ENCODE assay signal across 8 mouse cellular contexts in the genomic region with DNA sequence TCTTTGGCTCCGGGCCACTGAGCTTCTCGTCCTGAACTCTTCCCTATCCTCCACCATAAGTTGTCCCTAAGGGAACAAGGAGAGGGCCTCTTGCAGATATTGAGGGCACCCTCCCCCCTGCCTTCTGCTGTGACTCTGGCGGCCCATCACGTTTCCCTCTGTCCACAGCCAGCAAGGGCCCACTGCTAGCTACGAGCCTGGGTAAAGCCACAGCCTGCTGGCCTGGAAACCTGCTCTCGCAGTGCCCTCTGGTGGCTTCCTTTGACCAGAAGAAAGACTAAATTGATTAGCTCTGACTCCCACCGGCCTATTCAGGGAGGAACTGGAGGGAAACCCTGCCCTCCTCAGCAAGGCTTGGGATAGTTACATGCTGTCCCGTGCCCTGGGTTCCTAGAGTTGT. TPM values are rescaled to one million over a fixed set of nuclear protein-coding genes. Genes with fewer than 3 reads are reported as not detected.
DNase-seq lines count a peak whose midpoint lies in the region; ATAC-seq and TF ChIP-seq lines count a peak whose summit lies in the region.

No protein-coding gene starts in this region.

- no peaks in the 10 kb centered on the region for H3K9me3 ChIP-seq in intestine, postnatal 0 days (ENCODE audit: control insufficient read depth)
- H3K9me3 ChIP-seq in limb, embryonic 10.5 days (replicated peaks): no peaks in the 10 kb centered on the region
- no peaks in the 10 kb centered on the region for H3K9me3 ChIP-seq in midbrain, embryonic 16.5 days (replicated peaks; ENCODE audit: control insufficient read depth, low read length, poor library complexity, severe bottlenecking)

- H3K36me3 ChIP-seq in testis, adult 2 months (ENCODE audit: control insufficient read depth, insufficient read depth, low read length): no peaks in the 10 kb centered on the region
- no peaks in the 10 kb centered on the region for H3K36me3 ChIP-seq in intestine, postnatal 0 days (ENCODE audit: control insufficient read depth, insufficient read depth)
- H3K36me3 ChIP-seq in limb, embryonic 10.5 days: no peaks in the 10 kb centered on the region
- H3K36me3 ChIP-seq in midbrain, embryonic 16.5 days (ENCODE audit: control insufficient read depth, insufficient read depth, low read length): no peaks in the 10 kb centered on the region

- no peak overlapping the region for H3K4me3 ChIP-seq in testis, adult 2 months (ENCODE audit: control insufficient read depth, low read depth, low read length)
- no peak overlapping the region for H3K4me3 ChIP-seq in intestine, postnatal 0 days (ENCODE audit: low read depth, low read length)
- no peak overlapping the region for H3K4me3 ChIP-seq in limb, embryonic 10.5 days
- H3K4me3 ChIP-seq in midbrain, embryonic 16.5 days (ENCODE audit: low read depth, low read length): no peak overlapping the region

- no peak overlapping the region for H3K9ac ChIP-seq in intestine, postnatal 0 days (ENCODE audit: low read depth, low read length)
- no peak overlapping the region for H3K9ac ChIP-seq in midbrain, embryonic 16.5 days (ENCODE audit: low read depth, low read length)

- peak; percentile 41; the same call in 1 of the 2 replicates for TF ChIP-seq CTCF in testis, adult 2 months (IDR thresholded peaks at IDR 0.05; ENCODE audit: control insufficient read depth, insufficient read depth, insufficient replicate concordance, low read depth, low read length)
- peak; percentile 84 for TF ChIP-seq CTCF in intestine, postnatal 0 days (IDR thresholded peaks at IDR 0.05; ENCODE audit: low read depth)

- no peak overlapping the region for H3K27ac ChIP-seq in testis, adult 2 months (ENCODE audit: control insufficient read depth, insufficient read depth, low read depth, low read length)
- H3K27ac ChIP-seq in intestine, postnatal 0 days (ENCODE audit: low read depth, low read length): no peak overlapping the region
- no peak overlapping the region for H3K27ac ChIP-seq in limb, embryonic 10.5 days
- H3K27ac ChIP-seq in midbrain, embryonic 16.5 days (ENCODE audit: low read length): no peak overlapping the region

- ATAC-seq in intestine, postnatal 0 days: no peak
- ATAC-seq in midbrain, embryonic 16.5 days: peak; percentile 48; the same call in 1 of the 2 replicates

- WGBS in intestine, postnatal 0 days: 22% methylated on average over 8 of the region's 8 CpGs
- WGBS in limb, embryonic 10.5 days: 27% methylated on average over 8 of the region's 8 CpGs
- 27% methylated on average over 8 of the region's 8 CpGs for WGBS in midbrain, embryonic 16.5 days

- intact Hi-C loops in gastrocnemius, postnatal 14 days (cut with DNase I; ENCODE audit: low total_unique reads): no loop called here

- TF ChIP-seq POLR2A in testis, adult 2 months (IDR thresholded peaks at IDR 0.05; ENCODE audit: control insufficient read depth, low read depth, low read length): no peak

- no peak overlapping the region for H3K4me2 ChIP-seq in intestine, postnatal 0 days (replicated peaks; ENCODE audit: low read depth)
- no peak overlapping the region for H3K4me2 ChIP-seq in midbrain, embryonic 16.5 days (ENCODE audit: low read length)

- H3K27me3 ChIP-seq in testis, adult 2 months (ENCODE audit: control insufficient read depth, insufficient read depth, low read length): no peaks in the 10 kb centered on the region
- no peaks in the 10 kb centered on the region for H3K27me3 ChIP-seq in intestine, postnatal 0 days (replicated peaks; ENCODE audit: control insufficient read depth, insufficient read depth, low read length)
- H3K27me3 ChIP-seq in limb, embryonic 10.5 days (ENCODE audit: low read depth, poor library complexity, severe bottlenecking): peaks cover 7% of the 10 kb centered on the region; the same call in 1 of the 2 replicates
- H3K27me3 ChIP-seq in midbrain, embryonic 16.5 days (ENCODE audit: control insufficient read depth, insufficient read depth, low read depth, low read length): no peaks in the 10 kb centered on the region

- DNase-seq in testis, postnatal 14 days (ENCODE audit: low spot score): no peak
- DNase-seq in cerebellum, postnatal 14 days: peak; percentile 87 to 89
- DNase-seq in gastrocnemius, postnatal 14 days: peak; percentile 74
- peak; percentile 66 for DNase-seq in limb, embryonic 10.5 days (ENCODE audit: low spot score)
- peak; percentile 69 for DNase-seq in urinary bladder, adult 2 months (ENCODE audit: low spot score)

- peaks cover 2% of the 10 kb centered on the region; the same call in 1 of the 2 replicates for H3K4me1 ChIP-seq in testis, adult 2 months (ENCODE audit: control insufficient read depth, insufficient read depth, low read length)
- no peaks in the 10 kb centered on the region for H3K4me1 ChIP-seq in intestine, postnatal 0 days (replicated peaks; ENCODE audit: control insufficient read depth, insufficient read depth, low read length)
- no peaks in the 10 kb centered on the region for H3K4me1 ChIP-seq in limb, embryonic 10.5 days
- H3K4me1 ChIP-seq in midbrain, embryonic 16.5 days (ENCODE audit: control insufficient read depth, insufficient read depth, low read length): no peaks in the 10 kb centered on the region

RNA-seq across cellular contexts. Expression of a gene that starts 2.3 kb away (rescaled TPM):
- polyA plus RNA-seq in testis, adult 2 months (2012; rRNA removed): 13.5 and 14.8 TPM in 2 replicates
- not detected for total RNA-seq in gastrocnemius, postnatal 14 days (2021)
- polyA plus RNA-seq in intestine, postnatal 0 days (2015; fragmentation: Nextera tagmentation; extraction: Ambion mirVana): 0.35 and 1.3 TPM in 2 replicates
- not detected in 2 replicates for polyA plus RNA-seq in limb, embryonic 10.5 days (2016; fragmentation: Nextera tagmentation; extraction: Ambion mirVana)
- polyA plus RNA-seq in midbrain, embryonic 16.5 days (2015; fragmentation: Nextera tagmentation; extraction: Ambion mirVana): not detected in 2 replicates
- 12.5 and 14.3 TPM in 2 replicates for polyA plus RNA-seq in urinary bladder, adult 2 months (2012; rRNA removed)

RNA-seq across cellular contexts. Expression of a gene that starts 19.1 kb away (rescaled TPM):
- 0.08 and 0.21 TPM in 2 replicates for polyA plus RNA-seq in testis, adult 2 months (2012; rRNA removed)
- under 1 TPM; 0.72 to 0.89 TPM for total RNA-seq in gastrocnemius, postnatal 14 days (2021)
- 12.1 and 16.9 TPM in 2 replicates for polyA plus RNA-seq in intestine, postnatal 0 days (2015; fragmentation: Nextera tagmentation; extraction: Ambion mirVana)
- polyA plus RNA-seq in limb, embryonic 10.5 days (2016; fragmentation: Nextera tagmentation; extraction: Ambion mirVana): 0.65 and 0.70 TPM in 2 replicates
- polyA plus RNA-seq in midbrain, embryonic 16.5 days (2015; fragmentation: Nextera tagmentation; extraction: Ambion mirVana): 0.24 TPM in 1 of 2 replicates, not detected in the other
- polyA plus RNA-seq in urinary bladder, adult 2 months (2012; rRNA removed): 39.5 and 42.4 TPM in 2 replicates

RNA-seq across cellular contexts. Expression of a gene that starts 47.4 kb away (rescaled TPM):
- 0.05 and 0.06 TPM in 2 replicates for polyA plus RNA-seq in testis, adult 2 months (2012; rRNA removed)
- under 1 TPM; 0.09 to 0.23 TPM for total RNA-seq in gastrocnemius, postnatal 14 days (2021)
- polyA plus RNA-seq in intestine, postnatal 0 days (2015; fragmentation: Nextera tagmentation; extraction: Ambion mirVana): 0.26 and 0.46 TPM in 2 replicates
- not detected in 2 replicates for polyA plus RNA-seq in limb, embryonic 10.5 days (2016; fragmentation: Nextera tagmentation; extraction: Ambion mirVana)
- polyA plus RNA-seq in midbrain, embryonic 16.5 days (2015; fragmentation: Nextera tagmentation; extraction: Ambion mirVana): 0.19 and 0.23 TPM in 2 replicates
- 25.1 and 34.7 TPM in 2 replicates for polyA plus RNA-seq in urinary bladder, adult 2 months (2012; rRNA removed)

RNA-seq across cellular contexts. Expression of a gene that starts 52.4 kb away (rescaled TPM):
- polyA plus RNA-seq in testis, adult 2 months (2012; rRNA removed): 194 and 204 TPM in 2 replicates
- not detected for total RNA-seq in gastrocnemius, postnatal 14 days (2021)
- not detected in 2 replicates for polyA plus RNA-seq in intestine, postnatal 0 days (2015; fragmentation: Nextera tagmentation; extraction: Ambion mirVana)
- polyA plus RNA-seq in limb, embryonic 10.5 days (2016; fragmentation: Nextera tagmentation; extraction: Ambion mirVana): not detected in 2 replicates
- not detected in 2 replicates for polyA plus RNA-seq in midbrain, embryonic 16.5 days (2015; fragmentation: Nextera tagmentation; extraction: Ambion mirVana)
- polyA plus RNA-seq in urinary bladder, adult 2 months (2012; rRNA removed): not detected in 2 replicates

Comparison
In these comparisons a context has a peak if more than half of its experiments do, and no peak if none do; other contexts are left out.
1. RNA of a gene that starts 47.4 kb away (polyA plus RNA-seq): 25.1 to 34.7 TPM in urinary bladder, adult 2 months; 0.26 to 0.46 TPM in intestine, postnatal 0 days, 0.19 to 0.23 TPM in midbrain, embryonic 16.5 days, 0.05 to 0.06 TPM in testis, adult 2 months and not detected in limb, embryonic 10.5 days; every median in the first group is over 10 times any median in the second.